Mouse (Mus musculus) urinary bladder, postnatal 25 days (tissue): ENCODE data around the gene Zfp286.

Experiments used
- DNase-seq: peaks from one replicate; pipeline ENCODE4 v3.0.0; 2022; ENCODE audit warnings: low spot score

The Zfp286 gene

GRCm38 (mm10) chr11:62788935-62789616 lies at the start of gene Zfp286:
Zfp286 (minus strand) TSS chr11:62789462.
- DNase-seq: peak; percentile 66

- no peak for DNase-seq
Measured at GRCm38 (mm10) chr11:62831906-62832305, 42.6 kb upstream of the Zfp286 start.

- no peak for DNase-seq
Measured at GRCm38 (mm10) chr11:62830387-62830786, 41.1 kb upstream of the Zfp286 start.

- DNase-seq: no peak
Measured at GRCm38 (mm10) chr11:62827911-62828310, 38.6 kb upstream of the Zfp286 start.

GRCm38 (mm10) chr11:62827135-62827534 lies 37.9 kb upstream of the Zfp286 start:
- no peak for DNase-seq

- peak; percentile 27 for DNase-seq
Measured at GRCm38 (mm10) chr11:62826106-62826733, 37.0 kb upstream of the Zfp286 start.

- DNase-seq: peak; percentile 26
Measured at GRCm38 (mm10) chr11:62825222-62826105, 36.2 kb upstream of the Zfp286 start.

- no peak for DNase-seq
Measured at GRCm38 (mm10) chr11:62824211-62824610, 34.9 kb upstream of the Zfp286 start.

GRCm38 (mm10) chr11:62821893-62822292 lies 32.6 kb upstream of the Zfp286 start:
- peak; percentile 39 for DNase-seq

GRCm38 (mm10) chr11:62820661-62821437 lies 31.6 kb upstream of the Zfp286 start:
- DNase-seq: no peak

GRCm38 (mm10) chr11:62820059-62820541 lies 30.8 kb upstream of the Zfp286 start, which contains the start of gene Trim16:
Trim16 (plus strand) TSS chr11:62820231.
- DNase-seq: peak; percentile 77

GRCm38 (mm10) chr11:62819059-62819686 lies 29.9 kb upstream of the Zfp286 start:
- no peak for DNase-seq

- no peak for DNase-seq
Measured at GRCm38 (mm10) chr11:62816591-62816990, 27.3 kb upstream of the Zfp286 start.

GRCm38 (mm10) chr11:62815438-62815837 lies 26.2 kb upstream of the Zfp286 start:
- DNase-seq: no peak

- no peak for DNase-seq
Measured at GRCm38 (mm10) chr11:62814625-62815024, 25.4 kb upstream of the Zfp286 start.

- no peak for DNase-seq
Measured at GRCm38 (mm10) chr11:62813970-62814624, 24.8 kb upstream of the Zfp286 start.

- no peak for DNase-seq
Measured at GRCm38 (mm10) chr11:62813497-62813896, 24.2 kb upstream of the Zfp286 start.

GRCm38 (mm10) chr11:62812268-62812667 lies 23.0 kb upstream of the Zfp286 start:
- DNase-seq: no peak

GRCm38 (mm10) chr11:62809201-62809600 lies 19.9 kb upstream of the Zfp286 start:
- DNase-seq: no peak

GRCm38 (mm10) chr11:62807965-62808364 lies 18.7 kb upstream of the Zfp286 start:
- no peak for DNase-seq

GRCm38 (mm10) chr11:62804119-62804518 lies 14.9 kb upstream of the Zfp286 start:
- DNase-seq: no peak
